Mouse (Mus musculus) midbrain, embryonic 12.5 days (tissue): Measurements from ENCODE around the gene Sfn. TPM values are rescaled to one million over a fixed set of nuclear protein-coding genes. Genes with fewer than 3 reads are reported as not detected.

ENCODE experiments used
- ATAC-seq: fragments of 200-750 bp; cut with Nextera tagmentation; 2 replicates; pipeline ENCODE4 v1.8.0; 2017; ENCODE audit warnings: low read depth, moderate TSS enrichment, moderate library complexity; ENCODE audit not compliant: low FRiP score
- H3K27ac ChIP-seq: fragments of 300-500 bp; sonication (generic); replicated peaks from 2 replicates; pipeline ENCODE4 v1.5.1; 2016; ENCODE audit warnings: mild to moderate bottlenecking
- H3K27me3 ChIP-seq: fragments of 300-500 bp; sonication (generic); 2 replicates; pipeline ENCODE4 v1.6.1; 2016; ENCODE audit warnings: mild to moderate bottlenecking
- H3K36me3 ChIP-seq: fragments of 300-500 bp; sonication (generic); 2 replicates; pipeline ENCODE4 v1.6.1; 2016
- H3K4me1 ChIP-seq: fragments of 300-500 bp; sonication (generic); 2 replicates; pipeline ENCODE4 v1.6.1; 2016
- H3K4me2 ChIP-seq: fragments of 300-500 bp; sonication (generic); replicated peaks from 2 replicates; pipeline ENCODE4 v1.6.1; 2016; ENCODE audit warnings: mild to moderate bottlenecking, moderate library complexity
- H3K4me3 ChIP-seq: fragments of 300-500 bp; sonication (generic); 2 replicates; pipeline ENCODE4 v1.5.1; 2016; ENCODE audit warnings: mild to moderate bottlenecking
- H3K9ac ChIP-seq: fragments of 300-500 bp; sonication (generic); replicated peaks from 2 replicates; pipeline ENCODE4 v1.6.1; 2016; ENCODE audit warnings: mild to moderate bottlenecking, moderate library complexity
- H3K9me3 ChIP-seq: fragments of 300-500 bp; sonication (generic); 2 replicates; pipeline ENCODE4 v1.6.1; 2016; ENCODE audit warnings: mild to moderate bottlenecking
- WGBS: fragments of 180-500 bp; shearing (Covaris S2); methylation state at CpG from one replicate; pipeline ENCODE4 v1.1.7; 2016; 5-methylcytosine and 5-hydroxymethylcytosine counted together
- polyA plus RNA-seq: library from polyadenylated mRNA; unstranded; fragments of >200 nt; fragmentation: Nextera tagmentation; extraction: Ambion mirVana; gene quantifications from 2 replicates; pipeline ENCODE4 v1.2.1, GENCODE M21; 2016

Gene Sfn
- polyA plus RNA-seq, 1 experiment from 2014 or later: 9.5 TPM

GRCm38 (mm10) chr4:133630326-133630920 lies 28.5 kb upstream of the Sfn start:
- no peak overlapping the region for H3K9ac ChIP-seq
- peaks cover 17% of the 10 kb centered on the region for H3K36me3 ChIP-seq
- H3K9me3 ChIP-seq: no peaks in the 10 kb centered on the region
- H3K4me1 ChIP-seq: peaks cover 19% of the 10 kb centered on the region
- no peak overlapping the region for H3K4me2 ChIP-seq
- 94% methylated on average over 8 of the region's 8 CpGs for WGBS
- no peak overlapping the region for H3K4me3 ChIP-seq
- no peak overlapping the region for H3K27ac ChIP-seq
- H3K27me3 ChIP-seq: no peaks in the 10 kb centered on the region
- no peak for ATAC-seq

GRCm38 (mm10) chr4:133629191-133629590 lies 27.2 kb upstream of the Sfn start:
- ATAC-seq: no peak

GRCm38 (mm10) chr4:133628517-133628916 lies 26.5 kb upstream of the Sfn start:
- 82% methylated on average over 2 of the region's 2 CpGs for WGBS
- Histone ChIP-seq H3K9me3 (no peaks in the 10 kb centered on the region), H3K4me2 (no peak overlapping the region), H3K27ac (no peak overlapping the region), H3K36me3 (peaks cover 34% of the 10 kb centered on the region), H3K4me3 (no peak overlapping the region), H3K4me1 (peaks cover 19% of the 10 kb centered on the region), H3K27me3 (no peaks in the 10 kb centered on the region), H3K9ac (no peak overlapping the region)
- no peak for ATAC-seq

More at GRCm38 (mm10) chr4:133629191-133629590, 27.2 kb upstream of the Sfn start:
- peaks cover 19% of the 10 kb centered on the region for H3K4me1 ChIP-seq
- no peak overlapping the region for H3K27ac ChIP-seq
- WGBS: 88% methylated on average over 7 of the region's 7 CpGs
- H3K27me3 ChIP-seq: no peaks in the 10 kb centered on the region
- H3K9ac ChIP-seq: no peak overlapping the region
- no peak overlapping the region for H3K4me2 ChIP-seq
- no peak overlapping the region for H3K4me3 ChIP-seq
- H3K36me3 ChIP-seq: peaks cover 27% of the 10 kb centered on the region
- H3K9me3 ChIP-seq: no peaks in the 10 kb centered on the region

- no peak overlapping the region for H3K27ac ChIP-seq
- H3K9ac ChIP-seq: no peak overlapping the region
- WGBS: 92% methylated on average over 14 of the region's 14 CpGs
- no peak overlapping the region for H3K4me3 ChIP-seq
- peaks cover 36% of the 10 kb centered on the region for H3K36me3 ChIP-seq
- no peak for ATAC-seq
- H3K9me3 ChIP-seq: no peaks in the 10 kb centered on the region
- no peak overlapping the region for H3K4me2 ChIP-seq
- peaks cover 11% of the 10 kb centered on the region for H3K4me1 ChIP-seq
- no peaks in the 10 kb centered on the region for H3K27me3 ChIP-seq
Measured at GRCm38 (mm10) chr4:133627039-133627438, 25.1 kb upstream of the Sfn start.

GRCm38 (mm10) chr4:133626621-133627020 lies 24.7 kb upstream of the Sfn start:
- Histone ChIP-seq H3K9ac (no peak overlapping the region), H3K9me3 (no peaks in the 10 kb centered on the region), H3K4me1 (peaks cover 7% of the 10 kb centered on the region), H3K4me3 (no peak overlapping the region), H3K4me2 (no peak overlapping the region), H3K27ac (no peak overlapping the region), H3K27me3 (no peaks in the 10 kb centered on the region), H3K36me3 (peaks cover 40% of the 10 kb centered on the region)
- WGBS: 81% methylated on average over 9 of the region's 9 CpGs
- ATAC-seq: no peak

- H3K4me3 ChIP-seq: no peak overlapping the region
- H3K4me2 ChIP-seq: no peak overlapping the region
- no peak for ATAC-seq
- no peaks in the 10 kb centered on the region for H3K9me3 ChIP-seq
- no peaks in the 10 kb centered on the region for H3K27me3 ChIP-seq
- no peak overlapping the region for H3K27ac ChIP-seq
- no peak overlapping the region for H3K9ac ChIP-seq
- 38% methylated on average over 5 of the region's 5 CpGs for WGBS
- H3K4me1 ChIP-seq: peaks cover 3% of the 10 kb centered on the region; the same call in 1 of the 2 replicates
- H3K36me3 ChIP-seq: peaks cover 40% of the 10 kb centered on the region
Measured at GRCm38 (mm10) chr4:133626221-133626620, 24.3 kb upstream of the Sfn start.

GRCm38 (mm10) chr4:133625621-133626071 lies 23.7 kb upstream of the Sfn start:
- H3K27me3 ChIP-seq: no peaks in the 10 kb centered on the region
- no peak overlapping the region for H3K4me2 ChIP-seq
- no peak overlapping the region for H3K27ac ChIP-seq
- no peaks in the 10 kb centered on the region for H3K4me1 ChIP-seq
- H3K9ac ChIP-seq: no peak overlapping the region
- H3K9me3 ChIP-seq: no peaks in the 10 kb centered on the region
- no peak for ATAC-seq
- H3K36me3 ChIP-seq: peaks cover 41% of the 10 kb centered on the region
- WGBS: 53% methylated on average over 11 of the region's 11 CpGs
- H3K4me3 ChIP-seq: no peak overlapping the region

GRCm38 (mm10) chr4:133624830-133625229 lies 22.9 kb upstream of the Sfn start:
- H3K4me2 ChIP-seq: no peak overlapping the region
- ATAC-seq: no peak
- no peak overlapping the region for H3K9ac ChIP-seq
- H3K9me3 ChIP-seq: no peaks in the 10 kb centered on the region
- H3K27me3 ChIP-seq: no peaks in the 10 kb centered on the region
- 94% methylated on average over 7 of the region's 7 CpGs for WGBS
- H3K36me3 ChIP-seq: peaks cover 49% of the 10 kb centered on the region
- no peaks in the 10 kb centered on the region for H3K4me1 ChIP-seq
- H3K27ac ChIP-seq: no peak overlapping the region
- no peak overlapping the region for H3K4me3 ChIP-seq

GRCm38 (mm10) chr4:133622161-133622695 lies 20.3 kb upstream of the Sfn start:
- 85% methylated on average over 10 of the region's 11 CpGs for WGBS
- H3K9ac ChIP-seq: no peak overlapping the region

GRCm38 (mm10) chr4:133620668-133621067 lies 18.7 kb upstream of the Sfn start:
- Histone ChIP-seq H3K9me3 (no peaks in the 10 kb centered on the region), H3K9ac (no peak overlapping the region), H3K4me3 (no peak overlapping the region), H3K4me1 (no peaks in the 10 kb centered on the region), H3K36me3 (peaks cover 38% of the 10 kb centered on the region), H3K27ac (no peak overlapping the region), H3K4me2 (no peak overlapping the region), H3K27me3 (no peaks in the 10 kb centered on the region)
- 89% methylated on average over 8 of the region's 8 CpGs for WGBS
- no peak for ATAC-seq

More at GRCm38 (mm10) chr4:133622161-133622695, 20.3 kb upstream of the Sfn start:
- Histone ChIP-seq H3K9me3 (no peaks in the 10 kb centered on the region), H3K27ac (no peak overlapping the region), H3K27me3 (no peaks in the 10 kb centered on the region), H3K4me1 (no peaks in the 10 kb centered on the region), H3K4me3 (no peak overlapping the region), H3K36me3 (peaks cover 50% of the 10 kb centered on the region), H3K4me2 (no peak overlapping the region)
- no peak for ATAC-seq

- ATAC-seq: no peak
- WGBS: 80% methylated on average over 4 of the region's 4 CpGs
- Histone ChIP-seq H3K9ac (no peak overlapping the region), H3K36me3 (peaks cover 29% of the 10 kb centered on the region), H3K27ac (no peak overlapping the region), H3K4me2 (no peak overlapping the region), H3K4me1 (no peaks in the 10 kb centered on the region), H3K27me3 (no peaks in the 10 kb centered on the region), H3K9me3 (no peaks in the 10 kb centered on the region), H3K4me3 (no peak overlapping the region)
Measured at GRCm38 (mm10) chr4:133619473-133620136, 17.6 kb upstream of the Sfn start.

GRCm38 (mm10) chr4:133617936-133618335 lies 16.0 kb upstream of the Sfn start:
- H3K4me1 ChIP-seq: no peaks in the 10 kb centered on the region
- H3K27ac ChIP-seq: no peak overlapping the region
- H3K36me3 ChIP-seq: peaks cover 28% of the 10 kb centered on the region
- no peaks in the 10 kb centered on the region for H3K9me3 ChIP-seq
- no peak overlapping the region for H3K4me3 ChIP-seq
- no peaks in the 10 kb centered on the region for H3K27me3 ChIP-seq
- ATAC-seq: no peak
- H3K9ac ChIP-seq: no peak overlapping the region
- WGBS: 96% methylated on average over 11 of the region's 11 CpGs
- no peak overlapping the region for H3K4me2 ChIP-seq
